Mouse (Mus musculus): Measurements from ENCODE around the gene Gramd4.
"Not testable (repeated sequence)": the region's sequence is repeated elsewhere in the genome, so short reads cannot be mapped to it uniquely, and the experiment has no call there.

Gramd4 gene

DNA sequence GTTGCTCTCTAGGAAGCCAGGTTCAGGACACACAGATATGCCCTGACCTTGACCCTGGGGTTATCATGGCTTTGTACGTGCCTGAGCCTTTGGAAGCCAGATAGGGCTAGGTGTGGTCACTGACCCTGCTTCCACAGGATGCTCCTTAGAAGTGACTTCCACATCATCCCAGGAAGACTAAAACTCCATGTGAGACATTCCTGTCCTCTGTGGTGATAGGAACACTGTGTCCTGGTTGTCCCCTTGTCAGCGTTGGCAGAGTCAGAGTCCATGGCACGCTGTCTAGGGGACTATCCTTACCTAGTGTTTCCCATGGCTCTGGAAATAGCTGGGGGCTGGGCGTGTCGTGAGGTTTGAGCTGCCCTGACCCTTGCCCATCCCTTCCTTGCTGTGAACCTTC, 58.9 kb downstream of the Gramd4 start:
- DNase-seq (ENCODE audit: low spot score), result no peak

DNA sequence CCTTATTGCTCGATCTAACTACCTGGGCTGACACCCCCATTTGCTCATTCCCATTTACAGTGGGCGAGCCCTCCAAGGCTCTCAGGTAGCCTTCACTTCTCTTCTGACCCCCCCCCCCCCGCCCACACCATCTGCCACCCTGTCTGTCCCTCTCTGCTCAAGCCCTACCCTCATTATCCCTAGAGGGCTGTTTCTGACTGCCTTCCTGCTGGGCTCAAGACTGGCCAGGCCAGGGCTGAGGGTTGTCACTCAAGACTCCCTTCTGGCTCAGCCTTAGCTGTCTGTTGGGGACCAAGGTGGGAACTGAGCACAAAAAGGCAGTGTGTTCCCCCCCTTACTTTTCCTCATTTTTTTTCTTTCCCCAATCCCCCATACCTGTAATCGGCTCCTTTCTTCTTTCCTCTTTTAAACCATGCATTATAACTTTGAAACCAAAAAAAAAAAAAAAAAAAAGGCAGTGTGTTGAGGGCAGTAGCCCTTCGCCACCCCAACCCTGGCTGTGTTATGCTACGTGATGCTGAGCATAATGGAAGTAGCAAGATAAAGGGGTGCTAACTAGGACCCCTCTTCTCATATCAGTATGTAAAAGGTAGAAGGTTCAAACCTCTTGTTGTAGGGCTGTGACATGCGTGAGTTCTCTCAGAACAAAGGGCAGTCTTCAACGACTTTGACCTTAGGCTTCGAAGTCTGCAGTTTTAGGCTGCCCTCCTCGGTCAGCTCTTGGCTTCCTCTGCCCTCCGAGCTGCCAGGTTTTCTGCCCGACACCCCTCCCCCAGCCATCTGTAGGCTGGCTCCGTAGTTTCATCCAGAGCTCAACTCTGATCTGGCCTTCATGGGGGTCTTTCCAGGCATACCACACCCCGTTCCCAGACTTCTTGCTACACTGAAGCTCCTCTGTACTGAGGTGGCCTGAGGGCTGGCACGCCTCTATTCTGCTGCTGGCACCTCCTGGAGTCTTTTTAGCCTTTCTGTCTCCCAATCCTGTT, 59.9 kb downstream of the Gramd4 start:
- DNase-seq (ENCODE audit: low spot score), result no peak

DNA sequence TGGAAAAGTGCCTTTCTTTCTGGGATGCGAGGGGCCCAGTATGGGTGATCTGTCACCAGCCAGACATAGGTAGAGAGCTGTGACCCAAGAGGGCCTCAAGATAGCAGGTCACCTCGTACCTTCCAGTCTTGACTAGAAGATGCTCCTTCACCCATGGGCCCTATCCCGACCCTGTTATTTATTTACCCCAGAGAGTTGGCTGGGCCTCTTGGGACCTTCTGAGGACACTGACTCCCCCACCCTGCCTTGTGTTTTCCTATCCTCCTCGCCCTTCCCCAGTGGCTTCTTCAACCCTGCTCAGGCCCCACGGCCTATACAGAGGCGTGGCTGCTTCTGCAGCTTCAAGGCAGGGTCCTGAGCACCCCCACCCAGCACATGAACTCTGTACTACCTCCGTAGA, 61.7 kb downstream of the Gramd4 start:
- no peak for DNase-seq (ENCODE audit: low spot score)

DNA sequence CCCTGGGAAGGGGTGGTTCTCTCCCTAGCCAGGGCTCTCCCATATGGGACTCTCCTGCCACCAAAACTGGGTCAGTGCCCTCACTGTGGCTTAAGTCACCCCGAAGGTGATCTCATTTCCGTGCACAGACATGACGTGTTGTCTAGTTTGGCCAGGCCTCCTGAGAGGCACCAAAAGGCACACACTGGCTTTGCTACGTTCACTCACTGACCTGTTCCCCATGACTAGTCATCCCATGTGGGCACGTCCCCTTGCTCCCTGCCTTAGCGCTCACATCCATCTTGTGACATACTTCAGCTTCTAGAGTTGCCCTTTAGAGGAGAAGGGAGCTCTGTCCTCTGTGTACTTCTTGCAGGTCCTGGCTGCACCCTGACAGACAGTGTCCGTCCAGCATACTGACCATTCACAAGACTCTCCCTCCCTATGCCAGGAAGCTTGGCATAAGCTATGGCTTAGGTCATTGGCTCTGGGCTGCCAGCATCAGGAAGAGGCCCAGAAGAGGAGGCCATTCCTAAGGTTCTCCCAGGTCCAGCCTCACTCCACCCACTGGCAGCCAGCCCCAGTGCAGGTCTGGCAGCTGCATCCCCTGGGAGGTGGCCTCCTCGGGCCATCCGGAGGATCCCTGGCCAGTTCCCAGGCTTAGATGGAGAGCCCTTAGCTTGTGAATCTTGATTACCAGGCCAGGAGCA, 64.9 kb downstream of the Gramd4 start:
- DNase-seq (ENCODE audit: low spot score), result no peak

DNA sequence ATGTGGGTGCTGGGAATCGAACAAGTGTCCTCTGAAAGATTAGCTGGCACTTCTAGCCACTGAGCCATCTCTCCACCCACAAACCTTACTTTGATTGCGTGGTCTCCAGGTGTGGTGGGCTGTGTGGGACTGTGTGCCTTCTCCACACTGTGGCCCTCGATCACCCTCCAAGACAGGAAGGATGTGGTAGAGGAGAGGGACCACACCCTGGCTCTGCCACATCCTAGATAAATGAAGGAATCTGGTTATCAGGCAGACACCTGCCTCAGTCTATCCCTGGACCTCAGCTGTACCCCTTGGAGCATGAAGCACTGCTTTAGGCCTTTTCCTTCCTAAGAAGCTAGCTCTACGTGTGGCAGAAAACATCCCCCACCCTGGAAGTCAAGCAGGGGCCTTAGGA, 65.9 kb downstream of the Gramd4 start:
- DNase-seq (ENCODE audit: low spot score), result no peak

DNA sequence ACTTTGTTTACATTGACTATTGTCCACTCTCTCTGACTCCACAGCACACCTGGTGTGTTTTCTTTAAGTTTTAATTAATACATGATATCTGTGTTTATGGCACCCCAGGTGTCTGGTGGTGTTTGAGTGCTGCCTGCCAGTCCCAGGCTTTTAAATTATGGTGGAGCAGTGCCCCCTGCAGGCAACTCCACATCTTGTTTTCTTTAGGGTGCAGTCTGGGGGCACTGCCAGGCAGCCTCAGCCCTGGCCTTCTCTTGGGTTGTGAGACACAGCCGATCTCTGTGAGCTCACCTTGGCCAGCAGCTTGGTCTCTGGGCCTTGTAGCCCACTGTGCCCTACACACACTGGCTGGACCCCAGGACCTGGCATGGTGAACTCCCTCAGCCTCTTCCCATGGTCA, 66.9 kb downstream of the Gramd4 start:
- DNase-seq (ENCODE audit: low spot score), result peak; percentile 73

DNA sequence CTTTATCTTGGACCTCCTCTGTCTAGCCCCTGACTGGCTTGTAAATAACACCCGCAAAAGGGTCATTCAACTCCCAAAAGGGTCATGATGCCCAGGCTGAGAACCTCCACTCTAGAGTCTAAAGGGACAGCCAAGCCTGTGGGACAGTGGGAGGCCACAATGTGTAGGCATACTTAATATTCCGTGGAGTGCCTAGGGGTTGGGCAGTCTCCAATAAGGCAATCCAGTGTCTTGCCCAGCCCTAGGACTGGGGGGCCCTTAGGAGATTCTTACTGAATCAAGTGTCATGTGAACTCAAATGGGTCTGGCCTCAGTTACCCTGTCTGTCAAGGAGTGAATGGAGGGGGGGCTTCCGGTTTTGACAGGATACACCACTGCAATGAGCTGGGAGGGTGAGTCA, 71.5 kb downstream of the Gramd4 start:
- no peak for DNase-seq (ENCODE audit: low spot score)

DNA sequence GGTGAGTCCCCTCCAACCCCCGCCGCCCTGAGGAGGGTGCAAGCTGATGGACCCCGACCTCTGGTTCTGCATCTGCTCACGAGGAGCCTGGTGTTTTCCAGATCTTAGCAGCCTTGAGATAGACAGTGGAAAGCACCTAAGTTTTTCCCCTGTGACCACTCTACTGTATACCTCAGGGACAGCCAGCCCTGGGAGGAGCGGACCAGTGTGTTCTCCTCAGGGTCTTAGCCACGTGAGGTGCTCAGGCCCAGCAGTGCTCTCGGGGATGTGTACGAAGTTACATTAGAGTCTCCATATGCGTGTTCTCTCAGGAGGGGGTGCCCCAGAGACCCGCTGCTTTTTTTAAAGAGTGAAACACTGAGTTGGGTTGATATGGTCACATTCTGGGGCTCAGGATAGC, 73.2 kb downstream of the Gramd4 start:
- no peak for DNase-seq (ENCODE audit: low spot score)

DNA sequence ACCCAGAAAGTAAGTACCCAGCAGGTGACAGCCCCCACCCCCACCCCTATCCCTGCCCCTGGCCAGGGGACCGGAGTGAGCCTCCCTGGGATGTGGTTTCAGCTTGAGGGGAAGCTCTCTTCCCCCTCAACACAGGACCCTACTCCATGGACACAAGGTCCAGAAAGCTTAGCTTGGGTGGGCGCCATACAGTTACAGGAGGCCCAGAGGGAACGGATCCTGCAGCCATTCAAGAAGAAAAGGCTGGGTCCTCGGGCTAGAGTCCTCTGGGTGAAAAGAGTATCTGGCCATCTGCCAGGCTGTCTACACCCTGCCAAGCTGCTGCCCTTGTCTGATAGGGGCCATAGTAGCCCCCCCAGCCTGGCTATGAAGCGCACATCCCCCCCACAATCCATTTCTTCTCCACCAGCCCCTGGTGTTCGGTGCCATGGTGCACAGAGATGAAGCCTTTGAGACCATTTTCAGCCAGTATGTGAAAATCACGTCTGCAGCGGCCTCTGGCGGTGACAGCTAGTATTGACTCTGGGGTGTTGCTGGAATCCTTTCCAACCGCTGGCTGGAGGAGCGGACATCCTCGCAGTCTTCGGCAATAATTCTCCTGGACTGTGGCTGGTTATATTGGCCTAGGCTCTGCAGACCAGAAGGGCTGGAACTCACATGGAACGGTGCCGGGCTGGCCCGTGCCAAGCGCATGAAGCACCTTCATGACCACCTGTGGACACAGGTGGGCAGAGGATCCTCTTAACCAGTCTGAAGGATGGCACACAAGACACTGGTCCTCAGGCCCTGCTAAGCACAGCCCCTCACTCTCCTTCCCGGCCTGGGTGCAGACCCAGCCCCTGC, 77.7 kb downstream of the Gramd4 start:
- peak; percentile 92 for DNase-seq (ENCODE audit: low spot score)

DNA sequence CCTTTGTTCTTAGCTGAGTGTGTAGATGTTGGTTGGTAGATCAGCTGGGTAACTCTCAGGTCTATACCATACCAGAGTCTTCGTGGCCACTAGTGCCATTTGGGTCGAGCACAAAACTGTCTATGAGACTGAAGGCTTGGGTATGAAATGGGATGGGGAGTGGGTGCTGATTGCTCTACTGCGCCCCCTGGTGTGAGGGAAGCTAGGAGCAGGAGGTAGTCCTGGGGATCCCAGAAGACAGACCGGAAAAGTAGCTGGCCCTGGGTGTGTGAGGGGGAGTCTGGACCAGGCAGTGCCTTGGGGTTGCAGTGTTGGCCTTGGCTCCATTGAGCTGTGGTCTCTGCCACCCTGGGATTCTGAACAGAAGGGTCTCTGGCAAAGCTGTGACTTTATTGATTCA, 80.1 kb downstream of the Gramd4 start:
- DNase-seq (ENCODE audit: low spot score), result peak; percentile 36

DNA sequence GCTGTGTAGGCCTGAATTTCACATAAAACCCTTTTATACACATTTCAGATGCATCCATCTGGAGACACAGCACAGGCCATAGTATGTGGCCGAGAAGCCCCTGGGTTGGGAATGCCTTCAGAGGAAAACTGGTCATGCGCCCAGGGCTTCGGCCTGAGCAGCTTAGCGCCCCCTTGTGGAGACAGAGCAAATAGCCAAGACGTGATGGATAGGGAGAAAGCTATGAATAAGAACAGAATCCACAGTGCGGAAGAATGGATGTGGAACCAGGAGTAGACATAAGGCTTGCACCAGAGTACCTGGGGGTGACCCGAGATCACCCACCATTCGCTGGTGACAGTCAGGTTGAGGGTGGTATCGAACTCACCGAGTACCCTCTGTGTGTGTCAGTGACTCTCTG, 82.8 kb downstream of the Gramd4 start:
- peak; percentile 81 for DNase-seq (ENCODE audit: low spot score)

DNA sequence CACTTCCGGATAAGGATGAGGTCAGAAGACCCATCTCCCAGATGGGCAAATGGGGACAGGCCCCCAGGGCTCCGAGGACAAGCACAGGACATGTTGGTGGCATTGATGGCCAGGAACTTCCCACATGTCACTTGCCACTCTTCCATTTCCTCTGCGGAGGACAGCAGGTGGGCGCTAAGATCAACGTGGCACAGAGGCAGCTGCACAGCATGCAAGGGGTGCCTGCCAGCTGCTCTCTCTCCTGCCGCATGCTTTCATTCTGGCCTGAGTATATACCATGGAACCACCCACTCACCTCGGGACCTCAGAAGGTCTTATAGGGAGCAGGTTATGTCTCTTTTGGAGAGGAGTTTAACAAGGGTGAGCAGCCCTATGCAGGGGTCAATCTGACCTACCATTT, 87.1 kb downstream of the Gramd4 start:
- no peak for DNase-seq (ENCODE audit: low spot score)

DNA sequence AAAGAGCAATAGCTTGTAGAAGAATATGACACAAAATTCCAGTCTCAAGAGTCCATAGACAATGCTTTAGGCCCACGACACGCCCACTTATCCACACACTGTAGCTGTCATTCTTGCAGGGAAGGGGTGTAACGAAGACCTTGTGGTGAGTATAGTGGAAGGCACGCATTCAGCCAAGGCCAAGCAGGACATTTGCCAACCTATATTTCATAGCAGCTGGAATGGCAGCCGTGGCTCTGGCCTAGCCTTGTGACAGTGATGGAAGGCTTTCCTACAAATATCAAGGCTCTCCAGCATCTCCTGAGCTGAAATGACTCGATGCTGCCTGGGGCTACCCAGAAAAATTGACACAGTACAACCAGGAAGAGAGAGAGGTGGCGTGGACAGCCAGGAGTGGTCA, 87.6 kb downstream of the Gramd4 start:
- DNase-seq (ENCODE audit: low spot score), result no peak

DNA sequence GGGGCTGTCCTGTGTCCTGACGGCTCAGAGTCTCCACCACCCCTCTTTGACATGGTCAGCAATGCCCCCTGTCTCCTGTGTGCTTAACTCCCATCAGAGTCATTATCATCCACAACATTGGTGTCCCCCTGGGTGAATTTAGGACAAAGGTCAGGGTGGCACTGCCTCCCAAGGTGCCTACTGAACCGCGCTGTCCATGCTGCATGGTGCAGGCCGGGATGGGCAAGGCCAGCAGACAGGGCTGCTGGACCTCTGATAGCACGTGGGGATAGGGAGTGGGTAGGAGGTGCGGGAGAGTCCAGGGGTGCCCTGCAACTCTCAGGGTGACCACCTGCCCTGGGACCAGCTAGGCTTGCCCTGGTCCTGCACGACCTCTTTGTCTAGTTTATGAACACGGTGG, 89.4 kb downstream of the Gramd4 start:
- no peak for DNase-seq (ENCODE audit: low spot score)

DNA sequence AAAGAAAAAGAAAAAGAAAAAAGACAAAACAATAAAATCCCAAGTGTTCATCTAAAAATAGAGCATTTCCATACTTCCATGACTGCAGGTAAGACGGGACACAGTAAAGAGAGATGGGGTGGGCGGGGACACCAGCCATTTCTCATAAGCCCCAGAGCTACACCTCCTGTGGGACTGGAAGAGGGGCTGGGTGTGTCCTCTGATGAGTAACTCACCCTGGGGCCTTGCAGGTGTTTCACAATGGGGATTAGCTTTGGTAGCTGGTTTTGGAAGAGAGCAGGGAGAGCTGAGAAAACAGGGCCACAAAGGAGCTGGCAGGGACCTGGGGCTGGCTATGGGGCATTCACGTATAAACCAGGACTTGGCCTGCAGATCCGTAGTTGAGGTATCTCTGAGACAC, 93.1 kb downstream of the Gramd4 start:
- no peak for DNase-seq (ENCODE audit: low spot score)

DNA sequence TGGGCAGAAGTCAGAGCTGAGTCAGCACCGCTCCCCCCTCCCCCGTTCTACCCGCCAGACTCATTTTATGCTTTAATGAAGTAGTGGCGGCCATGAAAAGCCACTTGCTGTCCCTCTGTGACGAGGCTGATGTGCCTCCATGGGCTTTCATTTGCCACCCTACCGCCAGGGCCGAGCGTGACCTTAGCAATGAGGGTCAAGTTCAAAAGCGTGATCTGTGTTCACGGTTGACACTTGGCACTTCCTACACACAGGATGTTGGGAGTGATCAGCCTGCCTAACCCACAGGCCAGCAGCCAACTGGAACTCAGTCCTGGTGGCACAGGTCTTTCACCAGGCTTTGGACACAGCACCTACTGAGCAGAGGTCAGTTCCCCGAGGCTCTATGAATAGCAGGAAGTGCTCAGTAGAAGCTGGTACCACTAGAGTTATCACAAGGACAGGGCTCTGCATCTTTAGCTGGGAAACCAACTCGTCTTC, 96.0 kb downstream of the Gramd4 start:
- DNase-seq (ENCODE audit: low spot score), result no peak

DNA sequence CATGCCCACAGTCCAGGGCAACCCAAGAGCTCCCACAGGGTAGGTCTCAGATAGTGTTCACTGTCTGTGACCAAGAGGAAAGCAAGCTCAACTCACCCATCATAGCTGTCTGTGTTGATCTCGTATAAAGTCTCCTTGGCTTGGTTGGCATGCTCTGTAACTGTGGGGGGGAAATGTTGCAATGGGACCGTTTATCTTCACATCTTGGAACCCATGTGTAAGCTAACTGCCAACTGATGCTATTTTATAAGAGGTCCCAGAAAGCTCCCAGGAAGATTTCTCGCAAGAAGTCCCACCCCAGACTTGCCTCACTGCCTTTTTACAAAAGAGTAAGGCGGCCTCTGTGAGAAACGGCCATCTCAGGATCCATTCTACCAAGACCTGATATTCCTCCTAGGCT, 99.0 kb downstream of the Gramd4 start:
- no peak for DNase-seq (ENCODE audit: low spot score)

DNA sequence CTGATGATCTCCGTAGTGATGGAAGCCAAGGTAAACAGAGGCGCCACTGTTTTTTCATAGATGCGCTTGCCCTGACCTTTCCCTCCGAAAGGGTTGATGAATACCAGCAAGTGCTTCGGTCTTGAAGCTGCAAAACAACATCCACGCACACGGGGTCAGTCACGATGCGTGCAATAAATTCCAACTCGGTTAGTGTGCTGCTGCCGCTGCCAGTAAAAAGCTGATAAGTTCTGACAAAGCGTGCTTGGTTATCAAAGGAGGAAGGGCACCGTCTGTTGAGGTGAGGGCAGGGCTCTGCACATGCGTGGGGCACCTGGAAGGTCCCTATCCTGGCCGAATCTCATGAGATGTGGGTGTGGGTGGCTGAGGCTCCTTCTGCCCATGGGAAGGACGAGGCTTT, 101.6 kb downstream of the Gramd4 start:
- DNase-seq (ENCODE audit: low spot score), result no peak

DNA sequence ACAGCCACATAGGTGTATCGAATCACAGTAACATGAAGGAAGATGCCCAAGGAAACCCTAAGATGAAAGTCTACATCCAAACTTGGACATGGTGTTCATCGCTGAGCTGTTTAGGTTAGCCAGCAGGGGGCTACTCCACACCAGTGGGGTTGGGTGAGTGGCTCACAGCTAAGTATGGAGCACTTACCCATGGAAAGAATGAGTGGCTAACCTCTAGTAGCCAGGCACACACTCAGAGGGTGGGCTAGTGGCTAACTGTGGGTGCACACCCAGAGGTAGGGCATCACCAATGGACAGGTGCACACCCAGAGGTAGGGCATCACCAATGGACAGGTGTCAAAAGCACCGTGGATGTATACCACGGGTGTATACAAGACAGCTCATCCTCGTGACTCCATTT, 102.2 kb downstream of the Gramd4 start:
- DNase-seq (ENCODE audit: low spot score), result no peak

DNA sequence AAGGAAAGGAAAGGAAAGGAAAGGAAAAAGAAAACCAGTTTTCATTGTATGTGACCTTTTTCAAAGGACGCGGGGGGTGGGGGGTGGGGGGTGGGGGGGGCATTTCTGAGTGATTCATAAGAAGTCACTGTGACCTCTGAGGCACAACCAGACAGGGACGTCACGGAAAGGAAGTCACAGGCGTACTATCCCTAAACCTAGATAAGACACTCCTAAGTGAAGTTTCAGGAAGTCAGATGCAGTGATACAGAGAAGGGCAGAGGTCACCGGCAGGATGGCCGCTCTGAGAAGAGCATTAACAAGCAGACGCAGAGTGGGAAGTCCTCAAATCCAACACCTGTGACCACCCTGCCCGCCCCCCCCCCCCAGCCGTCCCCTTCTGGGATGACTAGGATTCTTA, 103.4 kb downstream of the Gramd4 start:
- no peak for DNase-seq (ENCODE audit: low spot score)

DNA sequence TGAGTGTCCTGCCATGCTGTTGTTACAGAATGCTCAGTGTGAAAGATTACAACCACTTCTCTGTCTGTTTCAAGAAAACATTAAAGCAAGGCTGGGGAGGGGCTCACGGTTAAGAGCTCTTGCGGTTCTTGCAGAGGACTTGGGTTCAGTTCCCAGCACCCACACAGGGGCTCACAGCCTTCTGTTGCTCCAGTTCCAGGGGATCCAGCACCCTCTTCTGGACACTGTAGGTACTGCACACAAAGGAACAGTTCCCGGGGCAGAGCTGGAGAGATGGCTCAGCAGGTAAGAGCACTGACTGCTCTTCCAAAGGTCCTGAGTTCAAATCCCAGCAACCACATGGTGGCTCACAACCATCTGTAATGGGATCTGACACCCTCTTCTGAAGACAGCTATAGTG, 104.3 kb downstream of the Gramd4 start:
- DNase-seq (ENCODE audit: low spot score), result not testable (repeated sequence)

DNA sequence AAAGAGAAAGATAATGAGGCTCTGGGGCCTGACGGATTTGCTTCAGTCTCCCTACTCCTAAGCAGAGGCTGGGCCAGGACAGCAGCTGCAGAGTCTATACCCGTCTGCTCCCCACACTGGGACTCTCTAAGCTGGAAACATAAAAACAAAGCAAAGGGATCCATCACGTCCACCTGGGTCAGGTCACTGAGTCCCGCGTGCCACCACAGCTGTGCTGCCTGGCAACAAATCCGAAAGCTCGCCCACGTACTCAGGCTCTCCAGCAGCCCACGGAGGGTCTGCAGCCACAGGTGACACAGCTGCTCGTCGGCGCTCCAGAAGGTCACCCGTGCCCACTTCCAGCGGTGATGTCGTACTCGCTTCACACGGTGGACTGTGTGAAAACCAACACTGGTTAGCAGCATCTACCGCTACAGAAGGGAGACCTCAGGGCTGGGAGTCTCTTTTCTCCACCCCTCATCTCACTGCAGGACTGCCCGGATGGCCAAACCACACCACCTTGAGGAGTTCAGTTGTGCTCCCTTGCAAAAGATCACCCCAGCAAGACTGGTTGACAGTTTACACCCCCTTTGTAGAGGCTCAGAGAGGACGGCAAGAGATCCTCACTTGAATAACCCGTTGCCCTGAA, 107.3 kb downstream of the Gramd4 start:
- no peak for DNase-seq (ENCODE audit: low spot score)

Measured in embryo, embryonic 10.5 days (tissue).